Mouse (Mus musculus): ENCODE data around the gene Rbbp6. TPM values are rescaled to one million over a fixed set of nuclear protein-coding genes. Genes with fewer than 3 reads are reported as not detected.
A peak's percentile ranks its signal among the peaks of the same experiment; 100 is the strongest.

Rbbp6 gene
- polyA plus RNA-seq, 1 experiment from 2014 or later = 34.1 TPM

- Histone ChIP-seq H3K4me1 (replicated peaks) (peaks cover 33% of the 10 kb centered on the region), H3K27ac (peak overlapping the region; percentile 94), H3K9me3 (no peaks in the 10 kb centered on the region), H3K27me3 (no peaks in the 10 kb centered on the region), H3K36me3 (no peaks in the 10 kb centered on the region), H3K9ac (replicated peaks) (peak overlapping the region; percentile 70), H3K4me2 (replicated peaks) (peak overlapping the region; percentile 84), H3K4me3 (replicated peaks) (peak overlapping the region; percentile 46)
- whole genome bisulfite sequencing = 16% methylated on average over 13 of the region's 13 CpGs
- peak; percentile 59 for ATAC-seq
Observed at GRCm38 (mm10) chr7:123030295-123030694, 64.8 kb downstream of the Rbbp6 start.

GRCm38 (mm10) chr7:123030709-123031181 lies 65.3 kb downstream of the Rbbp6 start:
- peak overlapping the region; percentile 94 for H3K27ac ChIP-seq
- no peaks in the 10 kb centered on the region for H3K36me3 ChIP-seq
- WGBS = under 1% methylated on average over 21 of the region's 21 CpGs
- H3K4me2 ChIP-seq (replicated peaks) = peak overlapping the region; percentile 84
- peak overlapping the region; percentile 70 for H3K9ac ChIP-seq (replicated peaks)
- H3K4me3 ChIP-seq (replicated peaks) = peak overlapping the region; percentile 46
- ATAC-seq = peak; percentile 87
- no peaks in the 10 kb centered on the region for H3K27me3 ChIP-seq
- H3K9me3 ChIP-seq = no peaks in the 10 kb centered on the region
- peaks cover 33% of the 10 kb centered on the region for H3K4me1 ChIP-seq (replicated peaks)

- peak; percentile 82 for ATAC-seq
- 2% methylated on average over 12 of the region's 12 CpGs for WGBS
- Histone ChIP-seq H3K4me2 (replicated peaks) (peak overlapping the region; percentile 84), H3K9me3 (no peaks in the 10 kb centered on the region), H3K4me3 (replicated peaks) (peak overlapping the region; percentile 46), H3K27ac (peak overlapping the region; percentile 94), H3K9ac (replicated peaks) (peak overlapping the region; percentile 70), H3K36me3 (no peaks in the 10 kb centered on the region), H3K27me3 (no peaks in the 10 kb centered on the region), H3K4me1 (replicated peaks) (peaks cover 33% of the 10 kb centered on the region)
Observed at GRCm38 (mm10) chr7:123031211-123031743, 65.8 kb downstream of the Rbbp6 start.

- Histone ChIP-seq H3K4me2 (replicated peaks) (no peak overlapping the region), H3K27me3 (no peaks in the 10 kb centered on the region), H3K27ac (no peak overlapping the region), H3K9ac (replicated peaks) (no peak overlapping the region), H3K9me3 (no peaks in the 10 kb centered on the region), H3K4me1 (replicated peaks) (peaks cover 26% of the 10 kb centered on the region), H3K4me3 (replicated peaks) (no peak overlapping the region), H3K36me3 (peaks cover 2% of the 10 kb centered on the region; the same call in 1 of the 2 replicates)
- whole genome bisulfite sequencing = 92% methylated on average over 8 of the region's 8 CpGs
- no peak for ATAC-seq
Observed at GRCm38 (mm10) chr7:123035314-123035713, 69.8 kb downstream of the Rbbp6 start.

GRCm38 (mm10) chr7:123039302-123039701 lies 73.8 kb downstream of the Rbbp6 start:
- Histone ChIP-seq H3K27me3 (no peaks in the 10 kb centered on the region), H3K4me2 (replicated peaks) (no peak overlapping the region), H3K27ac (no peak overlapping the region), H3K4me3 (replicated peaks) (no peak overlapping the region), H3K9ac (replicated peaks) (no peak overlapping the region), H3K4me1 (replicated peaks) (no peaks in the 10 kb centered on the region), H3K36me3 (peaks cover 2% of the 10 kb centered on the region; the same call in 1 of the 2 replicates), H3K9me3 (no peaks in the 10 kb centered on the region)
- ATAC-seq = no peak

GRCm38 (mm10) chr7:123045146-123045545 lies 79.7 kb downstream of the Rbbp6 start:
- WGBS = 94% methylated on average over 3 of the region's 3 CpGs
- Histone ChIP-seq H3K36me3 (no peaks in the 10 kb centered on the region), H3K4me3 (replicated peaks) (no peak overlapping the region), H3K27ac (no peak overlapping the region), H3K4me2 (replicated peaks) (no peak overlapping the region), H3K4me1 (replicated peaks) (no peaks in the 10 kb centered on the region), H3K27me3 (no peaks in the 10 kb centered on the region), H3K9me3 (no peaks in the 10 kb centered on the region), H3K9ac (replicated peaks) (no peak overlapping the region)
- ATAC-seq = no peak

- ATAC-seq = no peak
- no peak overlapping the region for H3K27ac ChIP-seq
- H3K4me3 ChIP-seq (replicated peaks) = no peak overlapping the region
- H3K9me3 ChIP-seq = no peaks in the 10 kb centered on the region
- no peak overlapping the region for H3K9ac ChIP-seq (replicated peaks)
- no peaks in the 10 kb centered on the region for H3K36me3 ChIP-seq
- H3K4me2 ChIP-seq (replicated peaks) = no peak overlapping the region
- no peaks in the 10 kb centered on the region for H3K4me1 ChIP-seq (replicated peaks)
- no peaks in the 10 kb centered on the region for H3K27me3 ChIP-seq
- WGBS = 76% methylated on average over 13 of the region's 13 CpGs
Observed at GRCm38 (mm10) chr7:123046473-123047091, 81.1 kb downstream of the Rbbp6 start.

Other genes starting within 250 kb of the Rbbp6 start
- gene Tnrc6a, start 158.2 kb downstream of the Rbbp6 start, polyA plus RNA-seq (2015; fragmentation: Nextera tagmentation; extraction: Ambion mirVana) = 57.0 and 62.1 TPM in 2 replicates
- 0.13 and 0.34 TPM in 2 replicates for gene Slc5a11, start 249.1 kb downstream of the Rbbp6 start, polyA plus RNA-seq (2015; fragmentation: Nextera tagmentation; extraction: Ambion mirVana)

Data from midbrain, embryonic 13.5 days (tissue).